Mouse (Mus musculus): ENCODE measurements around the gene Lef1.

Lef1 gene

DNA sequence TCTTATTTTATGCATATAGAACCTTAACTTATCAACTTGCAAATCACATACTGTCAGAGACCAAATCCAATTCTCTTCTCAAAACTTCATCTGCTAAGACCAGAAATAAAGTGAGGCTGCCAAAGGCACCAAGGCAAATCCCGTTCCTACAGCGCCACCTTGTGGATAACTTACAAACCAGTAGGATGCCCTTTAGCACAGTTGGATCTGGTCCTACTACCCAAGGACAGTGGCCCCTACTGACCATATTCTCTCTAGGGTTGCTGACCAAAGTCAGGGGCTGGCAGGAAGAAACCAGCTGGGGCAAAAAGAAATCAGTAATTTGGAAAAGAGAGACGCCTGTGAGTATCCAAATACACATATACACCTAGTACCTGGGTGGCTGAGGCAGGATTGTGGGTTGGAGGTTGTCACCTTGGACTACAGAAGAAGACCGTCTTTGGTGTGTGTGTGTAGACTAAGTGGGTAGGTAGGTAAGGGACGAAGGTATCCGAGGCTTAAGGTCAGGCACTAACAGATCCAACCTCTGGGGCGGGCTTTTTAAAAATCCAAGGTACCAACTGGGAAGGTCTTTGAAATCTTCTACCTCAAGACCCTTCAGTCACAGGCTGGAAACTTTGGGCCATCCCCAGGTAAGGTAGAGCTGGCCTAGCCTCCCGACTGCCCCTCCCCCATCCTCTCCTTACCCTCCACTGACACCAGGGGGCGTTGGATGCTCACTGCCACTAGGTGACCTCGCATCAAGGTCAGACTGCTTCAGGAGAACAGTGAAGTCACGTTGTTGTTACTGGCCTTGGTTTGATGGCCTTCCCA lies 135.7 kb downstream of the Lef1 start:
- 0 out of 2 replicates have a peak, but pooled peaks have one; percentile 21 for ATAC-seq (ENCODE audit: insufficient number of reproducible peaks, low FRiP score, low TSS enrichment)

DNA sequence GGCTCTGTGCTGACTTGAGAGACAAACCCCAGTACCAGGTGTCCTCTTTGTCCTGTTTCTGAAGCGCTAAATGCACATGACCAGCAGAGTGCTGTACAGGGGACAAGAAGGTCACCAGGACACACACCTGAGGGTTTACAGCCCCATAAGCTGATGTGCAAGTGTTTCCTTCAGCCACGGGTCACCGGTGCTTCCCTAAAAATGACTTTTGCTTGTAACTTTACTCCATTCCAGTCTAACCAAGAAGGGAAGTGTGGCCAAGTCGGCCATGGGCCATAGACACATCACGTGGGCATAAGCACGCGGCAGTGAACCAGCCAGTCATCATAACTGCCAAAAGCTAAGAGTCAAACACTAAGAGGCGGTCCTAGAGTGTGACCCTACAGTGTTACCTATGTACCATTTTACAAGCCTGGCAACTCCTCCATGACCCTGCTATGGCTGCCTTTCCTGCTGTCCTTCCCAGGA lies 136.3 kb downstream of the Lef1 start:
- ATAC-seq (ENCODE audit: insufficient number of reproducible peaks, low FRiP score, low TSS enrichment), result no peak

DNA sequence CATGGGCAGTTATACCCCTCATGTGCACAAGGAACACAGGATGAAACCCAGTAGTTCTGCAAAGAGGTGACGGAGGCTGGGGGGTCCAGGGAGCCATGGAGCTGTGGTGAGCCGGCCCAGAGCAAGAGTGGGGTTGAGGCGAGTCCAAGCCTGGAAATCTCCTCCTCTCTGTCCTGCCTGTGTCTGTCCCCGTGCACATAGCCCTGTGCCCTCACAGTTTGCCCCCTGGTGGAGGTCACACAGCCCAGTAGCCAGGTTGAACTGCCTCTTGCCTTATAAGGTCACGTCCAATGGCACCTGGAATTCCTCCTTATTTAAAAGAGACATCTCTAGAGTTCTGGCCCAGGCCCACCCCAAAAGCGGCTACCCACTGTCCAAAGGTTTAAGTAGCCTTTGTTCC lies 137.2 kb downstream of the Lef1 start:
- ATAC-seq (ENCODE audit: insufficient number of reproducible peaks, low FRiP score, low TSS enrichment), result no peak

DNA sequence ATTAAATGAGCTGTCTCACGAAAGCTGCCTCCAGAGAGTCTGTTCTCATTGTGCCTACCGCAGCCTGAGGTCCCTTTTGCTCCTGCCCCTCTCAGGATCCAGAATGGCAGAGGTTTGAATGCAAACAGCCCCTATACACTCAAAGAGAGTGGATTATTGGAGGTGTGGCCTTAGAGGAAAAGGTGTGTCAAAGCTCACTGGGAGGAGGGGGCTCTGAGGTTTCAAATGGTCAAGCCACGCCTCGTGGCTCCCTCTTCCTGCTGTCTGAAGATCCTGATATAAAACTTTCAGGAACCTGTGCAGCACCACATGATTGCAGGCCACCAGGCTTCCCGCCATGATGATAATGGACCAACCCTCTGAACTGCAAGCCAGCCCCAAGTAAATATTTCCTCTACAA lies 137.6 kb downstream of the Lef1 start:
- ATAC-seq (ENCODE audit: insufficient number of reproducible peaks, low FRiP score, low TSS enrichment), result no peak

DNA sequence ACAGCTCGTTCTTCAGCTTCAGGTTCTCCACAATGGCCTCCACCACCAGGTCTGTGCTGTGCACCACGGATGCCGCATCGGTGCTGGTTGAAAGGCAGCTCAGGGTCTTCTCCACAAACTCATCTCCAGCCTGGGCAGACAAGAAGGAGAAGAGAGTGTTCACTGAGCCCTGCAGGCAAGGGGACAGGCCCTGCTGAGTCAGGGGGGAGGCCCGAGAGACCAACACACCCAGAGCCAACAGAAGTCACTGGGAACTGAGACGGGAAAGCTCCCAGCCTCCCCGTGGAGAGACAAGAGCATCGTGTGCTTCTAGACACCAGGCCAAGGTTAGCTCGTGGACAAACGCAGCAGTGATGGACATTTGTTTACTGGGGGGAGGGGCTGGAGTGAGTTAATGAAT lies 138.2 kb downstream of the Lef1 start:
- no peak for ATAC-seq (ENCODE audit: insufficient number of reproducible peaks, low FRiP score, low TSS enrichment)

DNA sequence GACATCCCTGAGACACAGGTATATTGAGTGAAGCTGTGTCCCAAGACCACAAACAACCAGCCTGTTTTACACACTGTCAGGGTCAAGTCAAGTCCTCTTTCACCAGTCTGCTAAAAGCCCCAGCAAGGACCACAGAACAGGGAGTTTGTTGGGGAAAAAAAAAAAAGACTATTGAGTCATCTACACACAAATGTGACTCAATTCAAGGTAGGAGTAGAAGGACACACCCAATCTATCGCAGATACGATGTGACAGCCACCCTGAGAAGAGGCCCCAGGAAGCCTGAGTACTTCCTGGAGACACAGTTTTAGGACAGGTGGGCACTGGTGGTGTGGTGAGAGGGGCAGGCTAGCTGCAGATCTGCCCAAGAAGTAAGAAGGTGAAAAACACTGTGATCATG lies 140.0 kb downstream of the Lef1 start:
- no peak for ATAC-seq (ENCODE audit: insufficient number of reproducible peaks, low FRiP score, low TSS enrichment)

DNA sequence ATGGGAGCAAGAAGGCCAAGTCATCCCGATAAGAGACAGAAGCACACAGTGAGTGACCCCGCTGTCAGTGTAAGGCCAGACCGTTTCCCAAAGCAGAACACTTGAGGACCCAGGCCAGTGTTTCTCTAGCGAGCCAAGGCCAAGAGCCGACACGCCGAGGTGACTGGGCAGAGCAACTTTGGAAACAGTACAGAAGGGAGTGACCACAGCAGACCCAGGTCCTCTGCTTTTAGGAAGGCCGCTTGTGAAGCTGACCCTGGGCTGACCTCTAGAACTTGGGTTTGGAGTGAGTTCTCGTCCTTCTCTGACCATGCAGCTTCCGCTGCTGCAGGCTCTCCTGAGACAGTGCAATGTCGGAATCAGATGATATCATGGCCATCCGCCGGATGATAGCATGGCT lies 140.7 kb downstream of the Lef1 start:
- no peak for ATAC-seq (ENCODE audit: insufficient number of reproducible peaks, low FRiP score, low TSS enrichment)

DNA sequence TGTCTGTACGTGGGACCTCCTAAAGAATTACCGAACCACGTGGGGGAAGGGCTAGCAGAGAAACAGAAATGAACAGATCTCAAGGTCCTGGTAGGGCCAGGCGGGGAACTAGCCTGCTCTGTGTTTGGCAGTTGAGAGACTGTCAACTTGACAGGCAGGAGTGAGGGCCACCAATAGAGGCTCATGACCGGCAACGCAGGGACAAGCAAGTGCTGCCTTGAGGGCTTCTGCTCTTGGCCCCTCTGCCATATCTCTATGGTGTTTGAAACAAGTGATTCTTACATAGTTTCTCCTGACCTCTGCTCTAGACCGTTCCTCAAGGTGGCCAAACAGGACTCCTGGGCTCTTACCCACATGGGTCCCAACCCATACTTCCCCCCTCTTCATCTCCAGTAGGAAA lies 141.3 kb downstream of the Lef1 start:
- ATAC-seq (ENCODE audit: insufficient number of reproducible peaks, low FRiP score, low TSS enrichment), result no peak

DNA sequence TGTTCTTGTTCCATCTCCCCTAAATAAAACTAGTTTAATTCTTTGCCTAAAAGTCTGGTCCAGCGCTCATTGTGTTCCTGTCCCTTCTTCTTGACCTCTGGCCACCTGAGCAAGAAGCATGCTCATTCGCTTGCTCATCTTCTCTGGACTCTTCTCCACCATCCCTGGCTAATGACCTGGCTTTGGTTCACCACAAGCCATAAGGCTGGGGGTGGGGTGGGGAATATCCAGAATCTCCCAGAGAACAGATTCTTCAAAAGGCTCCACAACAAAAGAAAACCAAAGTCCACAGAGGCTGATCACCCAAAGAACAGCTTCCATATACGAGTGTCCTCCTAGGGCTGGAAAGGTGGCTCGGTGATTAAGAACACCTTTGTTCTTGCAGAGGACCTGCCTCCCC lies 144.7 kb downstream of the Lef1 start:
- ATAC-seq (ENCODE audit: insufficient number of reproducible peaks, low FRiP score, low TSS enrichment), result no peak

DNA sequence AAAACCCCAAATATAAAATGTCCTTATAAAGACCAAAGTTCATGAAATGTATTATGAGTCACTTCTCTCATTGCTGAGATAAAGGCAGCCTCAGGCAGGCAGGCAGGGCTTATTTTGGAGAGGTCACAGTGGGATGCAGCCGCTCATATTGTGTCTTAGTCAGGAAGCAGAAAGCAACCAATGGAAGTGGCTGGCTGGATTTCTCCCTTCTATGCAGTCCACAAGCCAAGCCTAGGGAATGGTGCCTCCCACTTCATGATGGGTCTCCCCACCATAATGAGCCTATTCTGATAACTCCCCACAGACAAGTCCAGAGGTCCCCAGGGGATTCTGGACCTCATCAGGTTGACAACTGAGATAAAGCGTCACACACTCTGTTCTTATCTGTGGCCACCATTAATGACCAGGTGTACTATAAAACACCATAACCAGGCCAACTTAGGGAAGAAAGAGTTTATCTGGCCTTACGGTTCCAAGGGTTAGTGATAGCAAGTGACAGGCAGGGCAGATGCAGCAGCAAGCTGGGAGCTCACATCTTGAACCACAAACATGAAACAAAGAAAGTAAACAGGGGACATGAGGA lies 145.2 kb downstream of the Lef1 start:
- ATAC-seq (ENCODE audit: insufficient number of reproducible peaks, low FRiP score, low TSS enrichment), result no peak

DNA sequence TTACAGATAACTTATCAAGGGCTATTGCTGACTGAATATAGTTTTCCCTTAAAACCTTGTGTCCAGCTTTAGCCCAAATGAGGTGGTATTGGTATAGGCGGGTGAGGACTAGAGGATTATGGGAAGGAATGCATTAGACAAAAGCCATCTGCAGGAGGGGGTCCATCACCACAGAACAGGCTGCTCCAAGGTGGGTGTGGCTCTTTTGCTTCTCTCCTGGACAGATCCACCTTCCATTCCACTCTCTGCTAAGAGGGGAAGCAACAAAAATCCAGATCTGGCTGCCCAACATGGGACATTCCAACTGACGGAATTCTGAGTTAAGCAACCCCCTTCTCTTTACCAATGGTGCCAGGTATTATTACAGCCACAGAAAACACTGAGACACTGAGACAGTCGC lies 148.7 kb downstream of the Lef1 start:
- ATAC-seq (ENCODE audit: insufficient number of reproducible peaks, low FRiP score, low TSS enrichment), result no peak

DNA sequence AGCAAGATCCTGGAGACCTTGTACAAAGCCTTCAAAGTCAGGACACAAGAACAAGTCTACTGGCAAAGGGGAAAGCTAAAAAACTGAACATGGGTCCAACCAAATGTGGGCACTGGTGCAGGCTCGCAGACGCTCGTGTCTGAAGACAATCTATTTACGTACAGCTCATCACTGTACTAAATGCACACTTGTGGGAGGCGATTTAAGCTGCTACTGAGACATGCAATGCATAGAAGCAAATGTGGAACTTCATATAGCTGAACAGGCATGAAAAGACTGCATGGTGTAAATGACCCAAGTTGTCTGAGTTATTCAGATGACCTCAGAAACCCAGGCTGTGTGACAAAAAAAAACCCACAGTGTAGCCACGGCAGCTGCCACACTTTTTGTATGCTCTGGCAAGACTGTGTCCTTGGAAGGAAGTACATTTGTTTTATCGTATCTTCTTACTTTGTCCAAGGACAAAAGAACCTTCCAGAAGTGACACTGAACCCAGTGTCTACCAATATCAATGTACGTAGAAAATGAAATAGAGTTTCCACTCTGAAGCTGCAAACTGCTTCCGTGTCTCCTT lies 149.2 kb downstream of the Lef1 start:
- no peak for ATAC-seq (ENCODE audit: insufficient number of reproducible peaks, low FRiP score, low TSS enrichment)

DNA sequence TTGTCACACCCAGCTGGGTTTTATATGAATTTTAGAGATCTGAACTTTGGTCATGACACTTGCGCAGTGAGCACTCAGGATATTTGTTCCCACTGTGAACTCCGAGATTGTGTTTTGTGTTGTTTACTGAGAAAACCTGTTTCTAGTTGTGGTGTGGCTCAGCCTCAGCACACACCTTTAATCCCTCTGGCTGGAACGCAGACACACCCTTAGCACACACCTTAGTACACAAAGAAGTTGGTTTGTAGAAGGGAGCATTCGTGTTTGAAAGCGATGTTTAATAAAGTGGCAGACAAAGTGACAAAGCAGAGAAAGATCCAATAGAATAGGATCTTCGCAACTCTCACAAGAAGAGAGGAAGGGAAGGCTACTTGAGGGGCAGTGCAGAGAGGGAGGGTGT lies 150.1 kb downstream of the Lef1 start:
- no peak for ATAC-seq (ENCODE audit: insufficient number of reproducible peaks, low FRiP score, low TSS enrichment)

DNA sequence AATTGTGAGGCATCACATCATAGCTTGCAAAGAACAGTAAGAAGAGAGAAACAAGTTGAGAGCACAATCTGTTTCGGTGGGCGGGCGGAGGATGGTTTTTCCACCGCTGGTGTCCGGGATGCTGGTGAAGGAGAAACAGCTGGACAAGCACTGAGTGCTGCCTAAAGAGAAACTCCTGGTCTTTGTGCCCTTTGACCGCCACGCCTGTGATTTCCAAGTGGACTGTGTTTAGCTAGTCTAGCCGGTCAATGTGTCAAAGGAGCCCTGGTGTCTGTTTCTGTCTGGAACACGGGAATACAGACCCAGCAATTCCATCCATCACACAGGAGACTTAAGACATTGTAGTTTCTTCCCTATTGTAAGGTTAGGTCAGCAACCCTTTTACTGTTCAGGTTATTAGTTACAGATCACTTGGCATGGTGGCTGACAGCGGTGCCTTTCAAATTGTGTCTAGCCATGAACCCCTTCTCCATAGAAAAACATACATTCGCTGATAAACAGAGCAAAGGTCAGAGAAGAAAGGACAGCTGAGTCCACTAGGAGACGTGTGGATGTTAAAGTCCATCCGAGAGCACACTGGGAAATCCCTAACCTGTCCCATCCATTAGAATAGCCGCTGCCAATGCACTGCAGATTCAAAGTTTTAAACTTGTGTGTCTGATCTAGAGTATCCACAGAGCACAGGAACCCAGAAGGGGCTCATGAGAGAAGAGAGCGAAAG lies 153.7 kb downstream of the Lef1 start:
- no peak for ATAC-seq (ENCODE audit: insufficient number of reproducible peaks, low FRiP score, low TSS enrichment)

DNA sequence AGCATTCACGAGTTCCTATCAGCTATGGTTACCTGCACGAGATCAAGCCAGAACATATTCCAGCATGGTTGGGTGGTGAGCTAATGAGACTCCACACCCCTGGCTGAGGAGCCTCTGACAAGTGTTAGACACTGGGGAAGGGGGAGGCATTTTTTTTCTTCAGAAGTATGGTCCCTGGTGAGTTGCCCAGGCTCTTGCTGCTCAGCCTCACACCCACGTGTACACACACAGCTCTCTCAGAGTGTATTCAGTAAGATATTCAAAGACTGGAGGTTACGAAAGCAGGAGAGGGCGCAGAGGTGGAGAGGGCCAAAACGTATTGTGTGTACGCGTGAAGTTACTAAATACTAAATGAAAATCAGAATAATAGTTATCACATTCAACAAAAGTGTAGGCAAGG lies 155.2 kb downstream of the Lef1 start:
- ATAC-seq (ENCODE audit: insufficient number of reproducible peaks, low FRiP score, low TSS enrichment), result no peak

DNA sequence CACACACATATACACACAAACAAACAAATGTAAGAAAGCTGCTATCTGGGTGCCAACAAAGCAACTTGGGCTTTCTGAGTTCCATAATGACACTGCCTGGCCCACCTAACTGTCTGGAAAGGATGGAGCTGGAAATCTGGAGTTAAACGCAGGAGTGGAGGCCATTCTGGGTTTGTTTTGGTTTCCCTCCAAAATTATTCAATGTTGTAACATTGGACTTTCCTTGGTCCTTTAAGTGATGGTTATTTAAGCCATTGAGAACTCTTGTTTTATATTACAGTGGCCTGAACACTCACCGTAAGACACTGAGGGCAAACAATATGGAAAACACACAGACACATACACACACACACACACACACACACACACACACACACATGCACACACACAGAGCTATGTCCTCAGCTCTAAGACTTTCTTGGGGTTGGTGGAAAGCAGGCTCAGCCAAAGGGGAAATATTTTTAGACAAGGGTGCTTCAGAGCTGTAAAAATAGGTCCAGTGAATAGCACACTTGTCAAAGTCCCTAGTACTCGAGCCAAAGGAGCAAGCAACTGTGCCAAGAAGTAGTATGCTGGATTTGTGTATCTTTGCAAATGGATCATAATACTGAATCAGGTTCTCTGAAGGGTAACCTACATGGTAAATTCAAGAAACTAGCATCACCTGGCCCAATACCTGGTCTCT lies 156.2 kb downstream of the Lef1 start:
- ATAC-seq (ENCODE audit: insufficient number of reproducible peaks, low FRiP score, low TSS enrichment), result no peak

DNA sequence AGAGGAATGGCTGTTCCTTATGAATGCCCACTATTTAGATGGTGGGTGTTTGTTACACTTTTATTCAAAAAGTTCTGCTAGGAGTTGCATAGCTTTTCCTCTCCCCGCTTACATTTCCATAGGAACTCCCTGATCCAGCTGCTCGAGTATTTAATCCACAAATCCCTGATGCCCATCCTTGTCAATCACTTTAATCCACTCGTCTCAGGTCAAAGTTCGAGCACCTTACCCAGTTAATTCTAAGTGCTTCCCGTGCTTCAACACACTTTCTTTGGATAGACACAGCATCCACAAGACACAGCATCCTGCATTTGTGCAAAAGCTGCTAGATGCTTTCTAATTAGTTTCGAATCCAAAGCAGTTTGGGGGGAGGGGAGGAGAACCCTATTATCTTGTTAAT lies 160.1 kb downstream of the Lef1 start:
- no peak for ATAC-seq (ENCODE audit: insufficient number of reproducible peaks, low FRiP score, low TSS enrichment)

DNA sequence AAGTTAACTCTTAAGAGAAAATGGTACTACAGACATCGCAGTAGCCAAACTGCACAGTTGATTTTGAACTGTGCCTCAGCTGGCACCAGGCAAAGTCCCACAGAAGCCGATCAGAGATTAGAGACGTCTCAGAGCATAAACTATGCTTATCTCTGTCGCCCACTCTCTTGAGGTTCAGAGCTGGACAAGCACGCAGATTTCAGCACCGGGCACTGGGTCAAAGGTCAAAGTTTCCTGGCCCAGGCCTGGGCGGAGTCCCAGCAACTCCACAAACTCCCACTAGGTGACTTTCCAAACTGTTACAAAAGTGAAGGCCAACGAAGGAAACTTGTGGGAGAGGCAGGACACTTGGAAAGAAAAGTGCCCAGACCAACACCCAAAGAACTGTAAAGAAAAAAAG lies 160.9 kb downstream of the Lef1 start:
- no peak for ATAC-seq (ENCODE audit: insufficient number of reproducible peaks, low FRiP score, low TSS enrichment)

DNA sequence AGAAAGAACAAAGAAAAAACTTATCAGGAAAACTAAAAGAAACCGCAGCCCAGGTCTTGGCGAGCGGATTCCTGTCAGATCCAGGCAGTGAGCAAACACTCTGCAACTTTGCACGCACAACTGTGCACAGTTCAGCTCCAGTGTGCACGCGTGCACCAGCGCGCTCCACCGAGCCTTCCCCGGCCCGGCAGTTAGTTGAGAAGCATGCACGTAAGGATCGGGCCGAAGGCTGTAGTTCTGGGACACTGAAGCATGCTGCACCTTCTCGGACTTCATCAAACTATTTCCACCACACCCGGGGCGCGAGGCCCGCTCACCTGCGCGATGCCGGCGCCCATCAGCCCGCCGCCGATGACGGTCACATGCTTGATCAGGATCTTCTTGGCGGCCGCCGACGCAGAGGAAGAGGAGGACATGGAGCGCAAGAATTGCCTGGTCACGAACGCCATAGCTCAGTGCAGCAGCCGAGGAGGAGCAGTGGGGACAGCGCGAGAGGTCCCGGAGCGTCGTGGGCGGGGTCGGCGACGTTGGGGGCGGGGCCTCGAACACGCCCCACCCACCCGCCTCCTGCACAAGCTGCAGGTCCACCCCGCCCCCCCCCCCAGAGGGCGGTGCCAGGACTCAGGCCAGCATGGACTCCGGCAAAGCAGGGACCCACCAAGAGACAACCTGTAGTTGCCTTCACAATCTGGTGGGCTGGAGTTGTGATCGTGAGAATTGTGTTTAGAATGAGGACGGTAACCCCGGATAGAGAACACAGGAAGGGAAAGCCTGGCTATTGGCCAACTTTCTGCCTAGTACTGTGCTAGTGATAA lies 161.5 kb downstream of the Lef1 start, which contains the start of gene Hadh:
Gene Hadh, minus strand, starts transcription at position 543 of the 815 bp plus-strand sequence.
- ATAC-seq (ENCODE audit: insufficient number of reproducible peaks, low FRiP score, low TSS enrichment), result peak; percentile 72
